Mouse (Mus musculus): Measurements from ENCODE around the gene Kbtbd12. TPM values are rescaled to one million over a fixed set of nuclear protein-coding genes. Genes with fewer than 3 reads are reported as not detected.
A peak's percentile ranks its signal among the peaks of the same experiment; 100 is the strongest.

The Kbtbd12 gene
- total RNA-seq (2014; rRNA removed) = 0.68 TPM in 1 of 2 replicates, not detected in the other
- 0.34 and 0.45 TPM in 2 replicates for polyA plus RNA-seq (2015; fragmentation: Nextera tagmentation; extraction: Ambion mirVana)

DNA sequence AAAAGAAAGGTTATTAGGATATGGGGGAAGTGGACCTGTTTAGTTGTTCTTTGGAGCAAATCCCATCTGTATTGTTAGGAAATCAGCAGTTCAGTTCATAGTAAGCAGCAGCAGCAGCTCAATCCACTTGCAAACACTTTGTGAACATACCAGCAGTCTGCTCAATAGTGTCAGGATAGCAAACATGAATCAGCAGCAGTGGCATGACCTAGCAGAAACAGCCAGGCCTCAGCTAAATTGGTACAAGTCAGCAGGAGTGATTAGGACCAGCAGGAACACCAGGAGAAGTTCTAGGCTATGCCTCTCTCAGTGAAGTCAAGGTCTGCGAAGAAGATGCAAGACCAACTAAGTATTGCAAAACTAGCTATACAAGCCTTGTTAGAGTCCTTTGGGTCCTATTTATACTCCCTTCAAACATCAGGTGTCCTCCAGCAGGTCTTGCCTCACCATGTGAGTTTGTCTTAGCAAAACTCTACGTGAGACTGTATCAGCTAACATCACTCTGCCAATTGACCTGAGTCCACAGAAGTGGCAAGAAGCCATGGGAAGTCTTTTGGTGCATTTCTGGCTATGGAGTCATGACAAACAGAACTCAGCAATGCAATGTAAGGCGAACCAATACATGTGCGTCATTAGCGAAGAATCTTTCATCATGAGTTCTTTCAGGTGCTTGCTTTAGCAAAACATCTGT, at the start of gene Kbtbd12:
Kbtbd12 (minus strand) TSS at position 340 of the 691 bp plus-strand sequence.
- Histone ChIP-seq H3K9ac (replicated peaks; ENCODE audit: low read length) (no peak within 1 kb of the TSS), H3K9me3 (ENCODE audit: low read length) (peaks cover 4% of the 10 kb centered on the region; the same call in 1 of the 2 replicates), H3K27me3 (ENCODE audit: insufficient read depth, low read length) (no peaks in the 10 kb centered on the region), H3K4me1 (ENCODE audit: insufficient read depth, low read length) (peaks cover 13% of the 10 kb centered on the region; the same call in 1 of the 2 replicates), H3K27ac (no peak within 1 kb of the TSS), H3K4me2 (ENCODE audit: low read depth, low read length) (no peak within 1 kb of the TSS), H3K4me3 (ENCODE audit: low read length) (no peak within 1 kb of the TSS), H3K36me3 (ENCODE audit: insufficient read depth, low read length) (no peaks in the 10 kb centered on the region)
- no peak for TF ChIP-seq CTCF (IDR thresholded peaks at IDR 0.05; ENCODE audit: low read depth)
- no peak for ATAC-seq
- 98% methylated on average over 5 of the region's 5 CpGs for WGBS
- no peak for DNase-seq (ENCODE audit: low spot score)

DNA sequence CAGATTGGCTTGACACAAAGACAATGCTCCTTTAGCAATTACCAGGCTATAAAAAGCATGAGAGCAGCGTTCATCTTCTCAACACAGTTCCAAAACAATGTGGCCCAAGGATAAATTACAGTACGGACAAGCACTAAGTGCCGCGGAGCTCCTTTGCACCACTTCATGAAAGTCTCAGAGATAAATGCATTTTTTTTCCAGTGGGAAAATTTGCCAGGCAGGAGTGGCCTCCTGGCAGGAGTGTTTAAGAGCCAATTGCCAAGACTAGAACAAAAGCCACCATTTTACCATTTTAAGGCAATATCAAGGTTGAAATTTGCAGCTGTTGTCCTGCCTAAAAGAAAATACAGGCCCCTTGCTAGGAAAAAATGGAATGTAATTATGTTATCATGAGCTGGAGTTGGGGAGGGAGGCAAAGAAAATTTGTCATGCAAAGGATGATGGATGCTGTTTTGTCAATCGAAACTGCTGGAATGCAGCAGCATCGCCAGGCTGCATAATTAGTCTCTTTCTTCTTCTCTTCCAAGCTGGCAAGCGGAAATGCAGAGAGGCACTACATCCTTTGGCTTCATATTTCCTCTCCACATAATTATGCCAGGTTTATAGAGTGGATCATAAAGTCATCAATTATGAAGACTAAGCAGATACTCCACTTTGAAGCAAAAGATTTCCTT, 45.8 kb upstream of the Kbtbd12 start:
- WGBS = 22% methylated on average over 7 of the region's 7 CpGs
- peak; percentile 53 for DNase-seq (ENCODE audit: low spot score)

DNA sequence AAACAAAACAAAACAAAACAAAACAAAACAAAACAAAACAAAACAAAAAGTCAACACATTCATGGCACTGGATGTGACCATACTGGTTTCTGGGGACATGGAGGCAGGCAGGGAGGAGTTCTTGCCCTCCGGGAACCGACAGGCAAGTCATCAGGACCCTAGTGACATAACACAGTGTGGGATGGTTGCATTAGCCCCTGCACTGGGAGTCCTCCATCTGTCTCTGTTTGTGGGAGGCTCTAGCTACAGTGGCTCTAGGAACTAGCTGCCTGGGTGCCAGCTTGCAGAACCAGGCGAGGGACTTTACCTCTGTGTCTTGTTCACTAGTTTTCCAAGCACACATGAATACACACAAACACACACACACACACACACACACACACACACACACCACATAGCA, 43.3 kb upstream of the Kbtbd12 start:
- no peak overlapping the region for H3K4me2 ChIP-seq (ENCODE audit: low read depth, low read length)
- no peak overlapping the region for H3K27ac ChIP-seq
- no peak overlapping the region for H3K4me3 ChIP-seq (ENCODE audit: low read length)
- 0 out of 2 replicates have a peak, but pooled peaks cover 5% of the 10 kb centered on the region for H3K4me1 ChIP-seq (ENCODE audit: insufficient read depth, low read length)
- 78% methylated on average over 3 of the region's 3 CpGs for WGBS
- H3K9me3 ChIP-seq (ENCODE audit: low read length) = no peaks in the 10 kb centered on the region
- no peak overlapping the region for H3K9ac ChIP-seq (replicated peaks; ENCODE audit: low read length)
- no peak for TF ChIP-seq CTCF (IDR thresholded peaks at IDR 0.05; ENCODE audit: low read depth)
- no peaks in the 10 kb centered on the region for H3K27me3 ChIP-seq (ENCODE audit: insufficient read depth, low read length)
- DNase-seq (ENCODE audit: low spot score) = no peak
- no peak for ATAC-seq
- no peaks in the 10 kb centered on the region for H3K36me3 ChIP-seq (ENCODE audit: insufficient read depth, low read length)

More for the DNA sequence above, 45.8 kb upstream of the Kbtbd12 start:
- 0 out of 2 replicates have a peak, but pooled peaks cover 5% of the 10 kb centered on the region for H3K4me1 ChIP-seq (ENCODE audit: insufficient read depth, low read length)
- H3K27me3 ChIP-seq (ENCODE audit: insufficient read depth, low read length) = no peaks in the 10 kb centered on the region
- no peak overlapping the region for H3K9ac ChIP-seq (replicated peaks; ENCODE audit: low read length)
- no peak for ATAC-seq
- TF ChIP-seq CTCF (IDR thresholded peaks at IDR 0.05; ENCODE audit: low read depth) = no peak
- H3K9me3 ChIP-seq (ENCODE audit: low read length) = no peaks in the 10 kb centered on the region
- no peaks in the 10 kb centered on the region for H3K36me3 ChIP-seq (ENCODE audit: insufficient read depth, low read length)
- peak overlapping the region; percentile 2; the same call in 1 of the 2 replicates for H3K4me2 ChIP-seq (ENCODE audit: low read depth, low read length)
- 0 out of 2 replicates have a peak overlapping the region, but pooled peaks have one; percentile 4 for H3K27ac ChIP-seq
- H3K4me3 ChIP-seq (ENCODE audit: low read length) = no peak overlapping the region

DNA sequence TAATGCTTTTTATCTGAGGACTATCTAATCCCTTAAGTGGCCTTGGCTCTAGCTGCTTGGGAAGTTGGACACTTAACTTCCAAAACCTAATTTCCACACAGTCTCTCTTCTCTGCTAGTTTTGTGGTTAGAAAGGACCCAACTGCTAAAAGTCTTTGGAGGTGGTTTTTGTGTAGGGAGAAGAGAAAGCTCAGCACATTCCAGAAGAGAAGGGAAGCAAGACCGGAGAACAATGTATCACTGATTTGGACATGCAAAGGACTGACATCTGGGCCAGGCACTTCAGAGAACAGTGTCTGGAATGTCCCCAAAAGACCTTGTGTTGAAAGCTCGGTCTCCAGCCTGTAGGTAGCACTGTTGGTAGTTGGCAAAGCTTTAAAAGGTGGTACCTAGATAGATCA, 40.0 kb upstream of the Kbtbd12 start:
- no peak overlapping the region for H3K4me2 ChIP-seq (ENCODE audit: low read depth, low read length)

DNA sequence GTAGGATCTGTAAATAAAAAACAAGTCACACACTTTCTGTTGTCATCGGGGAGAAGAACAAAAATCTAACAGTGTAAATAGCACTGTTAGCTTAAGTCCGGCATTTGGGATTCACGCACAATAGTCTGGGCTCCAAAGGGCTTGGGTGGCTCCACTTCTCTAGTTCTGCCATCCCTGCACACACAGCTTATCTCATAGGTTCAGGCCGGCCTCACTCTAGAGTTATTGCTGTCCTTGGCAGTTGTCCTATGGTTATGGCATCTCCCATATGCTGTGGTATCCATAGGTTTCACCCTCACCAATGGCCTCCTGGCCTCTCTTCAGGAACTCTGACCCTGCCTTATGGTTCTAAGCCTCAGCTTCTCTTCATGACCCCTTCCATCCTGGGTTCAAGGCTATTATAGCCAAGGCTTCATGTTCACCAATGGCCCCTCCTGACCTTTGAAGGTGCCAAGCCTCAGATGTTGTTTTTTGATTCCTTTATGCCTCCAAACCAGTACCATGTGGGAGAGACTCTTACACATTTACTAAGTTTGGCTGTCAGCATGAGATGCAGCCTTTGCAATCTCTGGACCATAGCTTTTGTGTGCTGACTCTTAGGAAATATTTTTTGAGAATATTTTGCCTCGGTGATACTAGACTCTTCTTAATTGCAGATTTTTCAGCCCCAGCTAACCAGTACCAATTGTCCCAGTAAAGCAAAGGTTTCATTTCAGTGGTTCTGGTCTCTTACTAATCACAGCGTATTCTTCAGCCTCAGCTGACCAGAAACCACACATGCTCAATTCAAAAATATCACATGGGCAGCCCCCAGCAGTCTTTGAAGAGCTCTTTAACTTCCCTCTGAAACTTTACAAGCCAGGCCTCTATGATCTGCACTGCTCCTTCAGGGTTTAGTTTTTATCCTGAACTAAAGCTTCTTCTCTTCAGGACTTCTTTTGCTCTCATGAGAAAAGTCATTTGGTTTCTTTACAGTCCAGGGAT, 39.3 kb upstream of the Kbtbd12 start:
- Histone ChIP-seq H3K27ac (no peak overlapping the region), H3K4me1 (ENCODE audit: insufficient read depth, low read length) (no peaks in the 10 kb centered on the region), H3K4me2 (ENCODE audit: low read depth, low read length) (no peak overlapping the region), H3K9ac (replicated peaks; ENCODE audit: low read length) (no peak overlapping the region), H3K9me3 (ENCODE audit: low read length) (no peaks in the 10 kb centered on the region), H3K36me3 (ENCODE audit: insufficient read depth, low read length) (no peaks in the 10 kb centered on the region), H3K4me3 (ENCODE audit: low read length) (no peak overlapping the region), H3K27me3 (ENCODE audit: insufficient read depth, low read length) (no peaks in the 10 kb centered on the region)
- 90% methylated on average over 6 of the region's 6 CpGs for WGBS
- no peak for DNase-seq (ENCODE audit: low spot score)
- ATAC-seq = no peak
- TF ChIP-seq CTCF (IDR thresholded peaks at IDR 0.05; ENCODE audit: low read depth) = no peak

More for the DNA sequence above, 40.0 kb upstream of the Kbtbd12 start:
- no peaks in the 10 kb centered on the region for H3K36me3 ChIP-seq (ENCODE audit: insufficient read depth, low read length)
- no peak overlapping the region for H3K27ac ChIP-seq
- H3K27me3 ChIP-seq (ENCODE audit: insufficient read depth, low read length) = no peaks in the 10 kb centered on the region
- ATAC-seq (no peak), DNase-seq (ENCODE audit: low spot score) (no peak)
- H3K4me1 ChIP-seq (ENCODE audit: insufficient read depth, low read length) = no peaks in the 10 kb centered on the region
- no peak overlapping the region for H3K4me3 ChIP-seq (ENCODE audit: low read length)
- 65% methylated on average over 2 of the region's 2 CpGs for WGBS
- no peaks in the 10 kb centered on the region for H3K9me3 ChIP-seq (ENCODE audit: low read length)
- no peak for TF ChIP-seq CTCF (IDR thresholded peaks at IDR 0.05; ENCODE audit: low read depth)
- H3K9ac ChIP-seq (replicated peaks; ENCODE audit: low read length) = no peak overlapping the region

DNA sequence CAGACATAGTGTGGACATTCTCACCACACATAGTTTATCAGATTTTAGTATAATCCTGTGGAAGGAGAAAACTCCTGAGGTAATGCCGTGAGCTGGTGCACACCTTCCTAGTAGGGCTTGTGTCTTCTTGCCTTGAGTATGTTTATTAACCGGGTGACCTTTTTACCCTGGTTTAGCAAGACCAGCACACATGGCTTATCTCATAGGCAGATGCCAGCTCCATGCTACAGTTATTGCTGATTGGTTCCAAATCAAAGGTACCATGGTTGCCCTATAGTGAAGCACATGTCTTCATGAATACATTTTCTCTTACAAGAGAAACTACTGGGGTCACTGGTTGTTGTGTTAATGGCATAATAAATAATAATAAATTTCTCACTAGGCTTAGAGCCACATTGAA, 38.1 kb upstream of the Kbtbd12 start:
- Histone ChIP-seq H3K27me3 (ENCODE audit: insufficient read depth, low read length) (no peaks in the 10 kb centered on the region), H3K27ac (no peak overlapping the region), H3K36me3 (ENCODE audit: insufficient read depth, low read length) (no peaks in the 10 kb centered on the region), H3K9ac (replicated peaks; ENCODE audit: low read length) (no peak overlapping the region), H3K4me1 (ENCODE audit: insufficient read depth, low read length) (no peaks in the 10 kb centered on the region), H3K4me3 (ENCODE audit: low read length) (no peak overlapping the region), H3K9me3 (ENCODE audit: low read length) (no peaks in the 10 kb centered on the region), H3K4me2 (ENCODE audit: low read depth, low read length) (no peak overlapping the region)
- DNase-seq (ENCODE audit: low spot score) (no peak), ATAC-seq (no peak)
- WGBS = 97% methylated on average over 2 of the region's 2 CpGs
- no peak for TF ChIP-seq CTCF (IDR thresholded peaks at IDR 0.05; ENCODE audit: low read depth)
